Mouse (Mus musculus) intestine, postnatal 0 days (tissue): Measurements from ENCODE around the gene Gal3st2. TPM values are rescaled to one million over a fixed set of nuclear protein-coding genes. Genes with fewer than 3 reads are reported as not detected.
"Not testable (repeated sequence)": the region's sequence is repeated elsewhere in the genome, so short reads cannot be mapped to it uniquely, and the experiment has no call there.

Experiments
- ATAC-seq: fragments of 200-750 bp; cut with Nextera tagmentation; 2 replicates; pipeline ENCODE4 v1.8.0; 2017; ENCODE audit warnings: mild to moderate bottlenecking, moderate TSS enrichment, moderate library complexity
- H3K27ac ChIP-seq: fragments of 300-500 bp; sonication (generic); 2 replicates; pipeline ENCODE4 v1.5.1; 2014; ENCODE audit warnings: mild to moderate bottlenecking, low read depth, low read length, moderate library complexity
- H3K27me3 ChIP-seq: fragments of 300-500 bp; sonication (generic); replicated peaks from 2 replicates; pipeline ENCODE4 v1.6.1; 2014; ENCODE audit warnings: low read length, mixed read lengths; ENCODE audit not compliant: control insufficient read depth, insufficient read depth
- H3K36me3 ChIP-seq: fragments of 300-500 bp; sonication (generic); 2 replicates; pipeline ENCODE4 v1.6.1; 2014; ENCODE audit warnings: mild to moderate bottlenecking, moderate library complexity; ENCODE audit not compliant: control insufficient read depth, insufficient read depth
- H3K4me1 ChIP-seq: fragments of 300-500 bp; sonication (generic); replicated peaks from 2 replicates; pipeline ENCODE4 v1.6.1; 2014; ENCODE audit warnings: antibody characterized with exemption, low read length, mixed read lengths; ENCODE audit not compliant: control insufficient read depth, insufficient read depth
- H3K4me2 ChIP-seq: fragments of 300-500 bp; sonication (generic); replicated peaks from 2 replicates; pipeline ENCODE4 v1.6.1; 2014; ENCODE audit warnings: low read depth, mild to moderate bottlenecking, moderate library complexity
- H3K4me3 ChIP-seq: fragments of 300-500 bp; sonication (generic); 2 replicates; pipeline ENCODE4 v1.5.1; 2014; ENCODE audit warnings: low read depth, low read length
- H3K9ac ChIP-seq: fragments of 300-500 bp; sonication (generic); 2 replicates; pipeline ENCODE4 v1.6.1; 2014; ENCODE audit warnings: mild to moderate bottlenecking, low read depth, low read length
- H3K9me3 ChIP-seq: fragments of 300-500 bp; sonication (generic); 2 replicates; pipeline ENCODE4 v1.6.1; 2016; ENCODE audit warnings: mixed run types; ENCODE audit not compliant: control insufficient read depth
- CTCF ChIP-seq: sonication (generic); IDR thresholded peaks from 2 replicates; pipeline ENCODE4 v1.5.1; 2016; ENCODE audit warnings: low read depth, mild to moderate bottlenecking, control low read depth, antibody characterized with exemption, moderate library complexity
- WGBS: fragments of 180-500 bp; shearing (Covaris S2); extraction: QIAGEN DNeasy Blood & Tissue Kit; methylation state at CpG from one replicate; pipeline ENCODE4 v1.1.7; 2014; 5-methylcytosine and 5-hydroxymethylcytosine counted together
- polyA plus RNA-seq: library from polyadenylated mRNA; unstranded; fragments of >200 nt; fragmentation: Nextera tagmentation; extraction: Ambion mirVana; gene quantifications from 2 replicates; pipeline ENCODE4 v1.2.1, GENCODE M21; 2015

Gene Gal3st2
- polyA plus RNA-seq, 1 experiment from 2014 or later, result 14.1 TPM

- no peaks in the 10 kb centered on the region for H3K27me3 ChIP-seq
- WGBS, result 50% methylated on average over 6 of the region's 6 CpGs
- H3K27ac ChIP-seq, result no peak overlapping the region
- no peak overlapping the region for H3K4me2 ChIP-seq
- H3K4me1 ChIP-seq, result no peaks in the 10 kb centered on the region
- no peak overlapping the region for H3K9ac ChIP-seq
- no peak for TF ChIP-seq CTCF
- no peaks in the 10 kb centered on the region for H3K36me3 ChIP-seq
- no peak overlapping the region for H3K4me3 ChIP-seq
- no peak for ATAC-seq
- H3K9me3 ChIP-seq, result no peaks in the 10 kb centered on the region
These were observed 3.7 kb upstream of the Gal3st2 start for GRCm38 (mm10) chr1:93857370-93857769.

GRCm38 (mm10) chr1:93857991-93858390 lies 3.1 kb upstream of the Gal3st2 start:
- 67% methylated on average over 3 of the region's 3 CpGs for WGBS
- no peak for TF ChIP-seq CTCF

GRCm38 (mm10) chr1:93859619-93860018 lies 1.5 kb upstream of the Gal3st2 start:
- H3K4me1 ChIP-seq, result no peaks in the 10 kb centered on the region
- H3K27me3 ChIP-seq, result no peaks in the 10 kb centered on the region
- no peaks in the 10 kb centered on the region for H3K36me3 ChIP-seq
- ATAC-seq, result peak; percentile 80
- H3K4me3 ChIP-seq, result no peak overlapping the region
- no peak overlapping the region for H3K9ac ChIP-seq
- H3K9me3 ChIP-seq, result no peaks in the 10 kb centered on the region
- peak overlapping the region; percentile 33 for H3K4me2 ChIP-seq
- no peak overlapping the region; the same call in 1 of the 2 replicates for H3K27ac ChIP-seq
- peak; percentile 58 for TF ChIP-seq CTCF

More at GRCm38 (mm10) chr1:93857991-93858390, 3.1 kb upstream of the Gal3st2 start:
- no peak for ATAC-seq
- no peaks in the 10 kb centered on the region for H3K27me3 ChIP-seq
- H3K9me3 ChIP-seq, result no peaks in the 10 kb centered on the region
- no peak overlapping the region for H3K4me2 ChIP-seq
- H3K36me3 ChIP-seq, result no peaks in the 10 kb centered on the region
- H3K27ac ChIP-seq, result no peak overlapping the region
- H3K4me3 ChIP-seq, result no peak overlapping the region
- H3K9ac ChIP-seq, result no peak overlapping the region
- H3K4me1 ChIP-seq, result no peaks in the 10 kb centered on the region

- not testable (repeated sequence) for H3K27ac ChIP-seq, H3K4me3 ChIP-seq
- 0 out of 2 replicates have a peak, but pooled peaks have one; percentile 19 for ATAC-seq
These were observed 10.5 kb downstream of the Gal3st2 start for GRCm38 (mm10) chr1:93871594-93872105.

GRCm38 (mm10) chr1:93874405-93874804 lies 13.3 kb downstream of the Gal3st2 start:
- H3K27ac ChIP-seq, H3K27me3 ChIP-seq, H3K4me3 ChIP-seq, H3K9me3 ChIP-seq, H3K4me1 ChIP-seq, H3K36me3 ChIP-seq, H3K9ac ChIP-seq, ATAC-seq, H3K4me2 ChIP-seq: not testable (repeated sequence)
- WGBS, result 92% methylated on average over 11 of the region's 22 CpGs

More at GRCm38 (mm10) chr1:93871594-93872105, 10.5 kb downstream of the Gal3st2 start:
- not testable (repeated sequence) for H3K36me3 ChIP-seq, H3K9ac ChIP-seq, H3K9me3 ChIP-seq, H3K27me3 ChIP-seq, H3K4me2 ChIP-seq, H3K4me1 ChIP-seq
- WGBS, result 56% methylated on average over 1 of the region's 1 CpGs

GRCm38 (mm10) chr1:93881778-93882177 lies 20.7 kb downstream of the Gal3st2 start:
- not testable (repeated sequence) for H3K4me2 ChIP-seq, H3K9me3 ChIP-seq, H3K27ac ChIP-seq, H3K4me1 ChIP-seq, H3K4me3 ChIP-seq, H3K9ac ChIP-seq, H3K36me3 ChIP-seq, H3K27me3 ChIP-seq
- peak; percentile 38; the same call in 1 of the 2 replicates for ATAC-seq
- WGBS, result no CpG with 5 or more reads among the region's 11 CpGs

GRCm38 (mm10) chr1:93890936-93891335 lies 29.8 kb downstream of the Gal3st2 start:
- TF ChIP-seq CTCF, result peak; percentile 48

GRCm38 (mm10) chr1:93897395-93897794 lies 36.3 kb downstream of the Gal3st2 start:
- not testable (repeated sequence) for H3K27me3 ChIP-seq, H3K9me3 ChIP-seq, H3K9ac ChIP-seq, H3K4me3 ChIP-seq, H3K4me2 ChIP-seq, H3K27ac ChIP-seq, H3K36me3 ChIP-seq, H3K4me1 ChIP-seq
- ATAC-seq, result peak; percentile 87
- no CpG with 5 or more reads among the region's 1 CpGs for WGBS

More at GRCm38 (mm10) chr1:93890936-93891335, 29.8 kb downstream of the Gal3st2 start:
- H3K36me3 ChIP-seq, ATAC-seq, H3K27me3 ChIP-seq, H3K9me3 ChIP-seq, H3K4me1 ChIP-seq, H3K27ac ChIP-seq, H3K4me2 ChIP-seq, H3K9ac ChIP-seq, H3K4me3 ChIP-seq: not testable (repeated sequence)
- WGBS, result 83% methylated on average over 1 of the region's 1 CpGs

- H3K27me3 ChIP-seq, H3K4me2 ChIP-seq, H3K9me3 ChIP-seq, H3K4me1 ChIP-seq, H3K36me3 ChIP-seq, H3K27ac ChIP-seq, ATAC-seq, H3K9ac ChIP-seq, H3K4me3 ChIP-seq: not testable (repeated sequence)
- WGBS, result 7% methylated on average over 3 of the region's 5 CpGs
These were observed 40.2 kb downstream of the Gal3st2 start for GRCm38 (mm10) chr1:93901291-93901690.
